Mouse (Mus musculus) liver, postnatal 0 days (tissue): ENCODE data around the gene Sfrp2.

Experiments used
- CTCF ChIP-seq: sonication (generic); IDR thresholded peaks from 2 replicates; pipeline ENCODE4 v1.5.1; 2016; ENCODE audit warnings: antibody characterized with exemption, low read depth
- EP300 ChIP-seq: IDR thresholded peaks from 2 replicates; pipeline ENCODE4 v1.6.1; 2016; ENCODE audit warnings: antibody characterized with exemption, low read depth, mild to moderate bottlenecking

DNA sequence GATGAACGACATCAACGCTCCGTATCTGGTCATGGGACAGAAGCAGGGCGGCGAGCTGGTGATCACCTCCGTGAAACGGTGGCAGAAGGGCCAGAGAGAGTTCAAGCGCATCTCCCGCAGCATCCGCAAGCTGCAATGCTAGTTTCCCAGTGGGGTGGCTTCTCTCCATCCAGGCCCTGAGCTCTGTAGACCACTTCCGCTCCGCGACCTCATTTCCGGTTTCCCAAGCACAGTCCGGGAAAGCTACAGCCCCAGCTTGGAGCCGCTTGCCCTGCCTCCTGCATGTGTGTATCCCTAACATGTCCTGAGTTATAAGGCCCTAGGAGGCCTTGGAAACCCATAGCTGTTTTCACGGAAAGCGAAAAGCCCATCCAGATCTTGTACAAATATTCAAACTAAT, 7.2 kb downstream of the Sfrp2 start:
- TF ChIP-seq CTCF = no peak
- no peak for TF ChIP-seq EP300
